Mouse (Mus musculus): Measurements from ENCODE around the gene Pald1. TPM values are rescaled to one million over a fixed set of nuclear protein-coding genes. Genes with fewer than 3 reads are reported as not detected.

Gene Pald1
- polyA plus RNA-seq, 1 experiment from 2014 or later, result 21.0 TPM

GRCm38 (mm10) chr10:61370273-61370979 is 12.9 kb downstream of the Pald1 start:
- 0 out of 2 replicates have a peak, but pooled peaks have one; percentile 14 for ATAC-seq (replicated peaks; ENCODE audit: extremely low read depth, insufficient read depth, low FRiP score)

GRCm38 (mm10) chr10:61369755-61370154 is 13.6 kb downstream of the Pald1 start:
- no peak overlapping the region for H3K4me2 ChIP-seq (ENCODE audit: low read depth, low read length)
- H3K4me3 ChIP-seq (ENCODE audit: low read length), result no peak overlapping the region
- 65% methylated on average over 5 of the region's 5 CpGs for whole genome bisulfite sequencing
- H3K9me3 ChIP-seq (replicated peaks; ENCODE audit: control insufficient read depth, low read length), result no peaks in the 10 kb centered on the region
- no peak overlapping the region for H3K9ac ChIP-seq (ENCODE audit: low read length)
- H3K4me1 ChIP-seq (ENCODE audit: control insufficient read depth, insufficient read depth, low read length), result peaks cover 53% of the 10 kb centered on the region
- H3K36me3 ChIP-seq (ENCODE audit: control insufficient read depth, insufficient read depth), result 0 out of 2 replicates have a peak, but pooled peaks cover under 1% of the 10 kb centered on the region
- H3K27ac ChIP-seq (ENCODE audit: low read length), result peak overlapping the region; percentile 66
- no peak for ATAC-seq (replicated peaks; ENCODE audit: extremely low read depth, insufficient read depth, low FRiP score)
- H3K27me3 ChIP-seq (ENCODE audit: control insufficient read depth, insufficient read depth, low read length), result no peaks in the 10 kb centered on the region

More at GRCm38 (mm10) chr10:61370273-61370979, 12.9 kb downstream of the Pald1 start:
- Histone ChIP-seq H3K9me3 (replicated peaks; ENCODE audit: control insufficient read depth, low read length) (no peaks in the 10 kb centered on the region), H3K9ac (ENCODE audit: low read length) (no peak overlapping the region), H3K4me1 (ENCODE audit: control insufficient read depth, insufficient read depth, low read length) (peaks cover 60% of the 10 kb centered on the region), H3K4me3 (ENCODE audit: low read length) (no peak overlapping the region), H3K36me3 (ENCODE audit: control insufficient read depth, insufficient read depth) (no peaks in the 10 kb centered on the region), H3K27ac (ENCODE audit: low read length) (peak overlapping the region; percentile 66), H3K4me2 (ENCODE audit: low read depth, low read length) (no peak overlapping the region; the same call in 1 of the 2 replicates), H3K27me3 (ENCODE audit: control insufficient read depth, insufficient read depth, low read length) (no peaks in the 10 kb centered on the region)
- WGBS, result 66% methylated on average over 18 of the region's 18 CpGs

- Histone ChIP-seq H3K4me1 (ENCODE audit: control insufficient read depth, insufficient read depth, low read length) (peaks cover 23% of the 10 kb centered on the region), H3K4me3 (ENCODE audit: low read length) (no peak overlapping the region), H3K4me2 (ENCODE audit: low read depth, low read length) (no peak overlapping the region), H3K9me3 (replicated peaks; ENCODE audit: control insufficient read depth, low read length) (no peaks in the 10 kb centered on the region), H3K27me3 (ENCODE audit: control insufficient read depth, insufficient read depth, low read length) (no peaks in the 10 kb centered on the region), H3K27ac (ENCODE audit: low read length) (no peak overlapping the region; the same call in 1 of the 2 replicates), H3K9ac (ENCODE audit: low read length) (no peak overlapping the region), H3K36me3 (ENCODE audit: control insufficient read depth, insufficient read depth) (0 out of 2 replicates have a peak, but pooled peaks cover 5% of the 10 kb centered on the region)
- WGBS, result 21% methylated on average over 1 of the region's 1 CpGs
- peak; percentile 59 for ATAC-seq (replicated peaks; ENCODE audit: extremely low read depth, insufficient read depth, low FRiP score)
These were observed 17.4 kb downstream of the Pald1 start for GRCm38 (mm10) chr10:61365902-61366301.

- no peak overlapping the region for H3K4me3 ChIP-seq (ENCODE audit: low read length)
- WGBS, result 93% methylated on average over 6 of the region's 6 CpGs
- H3K36me3 ChIP-seq (ENCODE audit: control insufficient read depth, insufficient read depth), result 0 out of 2 replicates have a peak, but pooled peaks cover 5% of the 10 kb centered on the region
- peaks cover 20% of the 10 kb centered on the region for H3K4me1 ChIP-seq (ENCODE audit: control insufficient read depth, insufficient read depth, low read length)
- H3K9me3 ChIP-seq (replicated peaks; ENCODE audit: control insufficient read depth, low read length), result no peaks in the 10 kb centered on the region
- no peak overlapping the region for H3K4me2 ChIP-seq (ENCODE audit: low read depth, low read length)
- no peak overlapping the region for H3K9ac ChIP-seq (ENCODE audit: low read length)
- no peak overlapping the region for H3K27ac ChIP-seq (ENCODE audit: low read length)
- no peak for ATAC-seq (replicated peaks; ENCODE audit: extremely low read depth, insufficient read depth, low FRiP score)
- H3K27me3 ChIP-seq (ENCODE audit: control insufficient read depth, insufficient read depth, low read length), result no peaks in the 10 kb centered on the region
These were observed 18.9 kb downstream of the Pald1 start for GRCm38 (mm10) chr10:61364431-61364830.

- Histone ChIP-seq H3K36me3 (ENCODE audit: control insufficient read depth, insufficient read depth) (0 out of 2 replicates have a peak, but pooled peaks cover 5% of the 10 kb centered on the region), H3K4me3 (ENCODE audit: low read length) (no peak overlapping the region), H3K27ac (ENCODE audit: low read length) (no peak overlapping the region), H3K27me3 (ENCODE audit: control insufficient read depth, insufficient read depth, low read length) (no peaks in the 10 kb centered on the region), H3K4me2 (ENCODE audit: low read depth, low read length) (no peak overlapping the region), H3K9ac (ENCODE audit: low read length) (no peak overlapping the region), H3K4me1 (ENCODE audit: control insufficient read depth, insufficient read depth, low read length) (peaks cover 20% of the 10 kb centered on the region), H3K9me3 (replicated peaks; ENCODE audit: control insufficient read depth, low read length) (no peaks in the 10 kb centered on the region)
- WGBS, result 71% methylated on average over 8 of the region's 8 CpGs
- no peak for ATAC-seq (replicated peaks; ENCODE audit: extremely low read depth, insufficient read depth, low FRiP score)
These were observed 20.3 kb downstream of the Pald1 start for GRCm38 (mm10) chr10:61362992-61363391.

GRCm38 (mm10) chr10:61362483-61362882 is 20.8 kb downstream of the Pald1 start:
- Histone ChIP-seq H3K9me3 (replicated peaks; ENCODE audit: control insufficient read depth, low read length) (no peaks in the 10 kb centered on the region), H3K9ac (ENCODE audit: low read length) (no peak overlapping the region), H3K27ac (ENCODE audit: low read length) (no peak overlapping the region), H3K4me2 (ENCODE audit: low read depth, low read length) (no peak overlapping the region), H3K36me3 (ENCODE audit: control insufficient read depth, insufficient read depth) (0 out of 2 replicates have a peak, but pooled peaks cover 5% of the 10 kb centered on the region), H3K27me3 (ENCODE audit: control insufficient read depth, insufficient read depth, low read length) (no peaks in the 10 kb centered on the region), H3K4me1 (ENCODE audit: control insufficient read depth, insufficient read depth, low read length) (peaks cover 25% of the 10 kb centered on the region), H3K4me3 (ENCODE audit: low read length) (no peak overlapping the region)
- 63% methylated on average over 9 of the region's 9 CpGs for WGBS
- no peak for ATAC-seq (replicated peaks; ENCODE audit: extremely low read depth, insufficient read depth, low FRiP score)

- 91% methylated on average over 8 of the region's 8 CpGs for WGBS
- Histone ChIP-seq H3K9ac (ENCODE audit: low read length) (no peak overlapping the region), H3K27me3 (ENCODE audit: control insufficient read depth, insufficient read depth, low read length) (no peaks in the 10 kb centered on the region), H3K4me2 (ENCODE audit: low read depth, low read length) (no peak overlapping the region), H3K9me3 (replicated peaks; ENCODE audit: control insufficient read depth, low read length) (no peaks in the 10 kb centered on the region), H3K36me3 (ENCODE audit: control insufficient read depth, insufficient read depth) (0 out of 2 replicates have a peak, but pooled peaks cover 5% of the 10 kb centered on the region), H3K4me1 (ENCODE audit: control insufficient read depth, insufficient read depth, low read length) (peaks cover 16% of the 10 kb centered on the region), H3K27ac (ENCODE audit: low read length) (no peak overlapping the region), H3K4me3 (ENCODE audit: low read length) (no peak overlapping the region)
- no peak for ATAC-seq (replicated peaks; ENCODE audit: extremely low read depth, insufficient read depth, low FRiP score)
These were observed 22.7 kb downstream of the Pald1 start for GRCm38 (mm10) chr10:61360667-61361066.

GRCm38 (mm10) chr10:61359411-61359810 is 23.9 kb downstream of the Pald1 start:
- H3K9me3 ChIP-seq (replicated peaks; ENCODE audit: control insufficient read depth, low read length), result no peaks in the 10 kb centered on the region
- peaks cover 13% of the 10 kb centered on the region; the same call in 1 of the 2 replicates for H3K4me1 ChIP-seq (ENCODE audit: control insufficient read depth, insufficient read depth, low read length)
- WGBS, result 83% methylated on average over 8 of the region's 8 CpGs
- H3K4me2 ChIP-seq (ENCODE audit: low read depth, low read length), result no peak overlapping the region
- no peak for ATAC-seq (replicated peaks; ENCODE audit: extremely low read depth, insufficient read depth, low FRiP score)
- 0 out of 2 replicates have a peak, but pooled peaks cover 4% of the 10 kb centered on the region for H3K36me3 ChIP-seq (ENCODE audit: control insufficient read depth, insufficient read depth)
- no peaks in the 10 kb centered on the region for H3K27me3 ChIP-seq (ENCODE audit: control insufficient read depth, insufficient read depth, low read length)
- H3K27ac ChIP-seq (ENCODE audit: low read length), result no peak overlapping the region
- no peak overlapping the region for H3K9ac ChIP-seq (ENCODE audit: low read length)
- no peak overlapping the region for H3K4me3 ChIP-seq (ENCODE audit: low read length)

- 0 out of 2 replicates have a peak, but pooled peaks have one; percentile 37 for ATAC-seq (replicated peaks; ENCODE audit: extremely low read depth, insufficient read depth, low FRiP score)
- Histone ChIP-seq H3K27ac (ENCODE audit: low read length) (peak overlapping the region; percentile 3; the same call in 1 of the 2 replicates), H3K9ac (ENCODE audit: low read length) (no peak overlapping the region)
These were observed 25.7 kb downstream of the Pald1 start for GRCm38 (mm10) chr10:61357658-61358057.

More at GRCm38 (mm10) chr10:61357658-61358057, 25.7 kb downstream of the Pald1 start:
- WGBS, result 30% methylated on average over 8 of the region's 8 CpGs
- Histone ChIP-seq H3K4me3 (ENCODE audit: low read length) (no peak overlapping the region), H3K4me2 (ENCODE audit: low read depth, low read length) (no peak overlapping the region), H3K27me3 (ENCODE audit: control insufficient read depth, insufficient read depth, low read length) (no peaks in the 10 kb centered on the region), H3K4me1 (ENCODE audit: control insufficient read depth, insufficient read depth, low read length) (peaks cover 13% of the 10 kb centered on the region; the same call in 1 of the 2 replicates), H3K9me3 (replicated peaks; ENCODE audit: control insufficient read depth, low read length) (no peaks in the 10 kb centered on the region), H3K36me3 (ENCODE audit: control insufficient read depth, insufficient read depth) (peaks cover 5% of the 10 kb centered on the region; the same call in 1 of the 2 replicates)
